Mouse (Mus musculus) intestine, embryonic 14.5 days (tissue): ENCODE results near the gene Gm17581. TPM values are rescaled to one million over a fixed set of nuclear protein-coding genes. Genes with fewer than 3 reads are reported as not detected.
"Not testable (repeated sequence)": the region's sequence is repeated elsewhere in the genome, so short reads cannot be mapped to it uniquely, and the experiment has no call there.

ENCODE experiments used
- ATAC-seq: fragments of 200-750 bp; cut with Nextera tagmentation; replicated peaks from 2 replicates; pipeline ENCODE4 v1.8.0; 2017; ENCODE audit warnings: low read depth, moderate number of reproducible peaks, moderate TSS enrichment, moderate library complexity; ENCODE audit not compliant: low FRiP score, low TSS enrichment
- DNase-seq: peaks from one replicate; pipeline ENCODE4 v3.0.0-alpha.2; 2018; ENCODE audit warnings: low spot score
- H3K27ac ChIP-seq: fragments of 300-500 bp; sonication (generic); 2 replicates; pipeline ENCODE4 v1.5.1; 2014; ENCODE audit warnings: low read depth, mild to moderate bottlenecking, control low read depth
- H3K27me3 ChIP-seq: fragments of 300-500 bp; sonication (generic); replicated peaks from 2 replicates; pipeline ENCODE4 v1.6.1; 2014; ENCODE audit warnings: low read length, control low read depth; ENCODE audit not compliant: control insufficient read depth, insufficient read depth
- H3K36me3 ChIP-seq: fragments of 300-500 bp; sonication (generic); 2 replicates; pipeline ENCODE4 v1.6.1; 2014; ENCODE audit warnings: low read length, control low read depth; ENCODE audit not compliant: control insufficient read depth, insufficient read depth
- H3K4me1 ChIP-seq: fragments of 300-500 bp; sonication (generic); replicated peaks from 2 replicates; pipeline ENCODE4 v1.6.1; 2014; ENCODE audit warnings: low read length, control low read depth, mixed read lengths; ENCODE audit not compliant: control insufficient read depth, insufficient read depth
- H3K4me2 ChIP-seq: fragments of 300-500 bp; sonication (generic); 2 replicates; pipeline ENCODE4 v1.6.1; 2014; ENCODE audit warnings: low read length
- H3K4me3 ChIP-seq: fragments of 300-500 bp; sonication (generic); 2 replicates; pipeline ENCODE4 v1.5.1; 2014; ENCODE audit warnings: low read depth, low read length, control low read depth, mixed read lengths
- H3K9ac ChIP-seq: fragments of 300-500 bp; sonication (generic); 2 replicates; pipeline ENCODE4 v1.6.1; 2014; ENCODE audit warnings: mild to moderate bottlenecking, low read length
- H3K9me3 ChIP-seq: fragments of 300-500 bp; sonication (generic); 2 replicates; pipeline ENCODE4 v1.6.1; 2016; ENCODE audit warnings: low read length, control low read depth; ENCODE audit not compliant: control insufficient read depth
- WGBS: fragments of 180-500 bp; shearing (Covaris S2); extraction: QIAGEN DNeasy Blood & Tissue Kit; methylation state at CpG from one replicate; pipeline ENCODE4 v1.1.7; 2014; 5-methylcytosine and 5-hydroxymethylcytosine counted together
- polyA plus RNA-seq: library from polyadenylated mRNA; unstranded; fragments of >200 nt; fragmentation: Nextera tagmentation; extraction: Ambion mirVana; gene quantifications from 2 replicates; pipeline ENCODE4 v1.2.1, GENCODE M21; 2014

Gm17581 gene
- not detected in 2 replicates for polyA plus RNA-seq

GRCm38 (mm10) chr2:155735766-155736165, at the start of gene Gm17581:
Gm17581 (minus strand) TSS chr2:155735866.
- not testable (repeated sequence) for H3K27me3 ChIP-seq, H3K4me3 ChIP-seq, H3K4me1 ChIP-seq, ATAC-seq, H3K9ac ChIP-seq, H3K36me3 ChIP-seq, DNase-seq, H3K9me3 ChIP-seq, H3K4me2 ChIP-seq, H3K27ac ChIP-seq
- 83% methylated on average over 5 of the region's 5 CpGs for WGBS

- ATAC-seq = no peak
- H3K9me3 ChIP-seq = no peaks in the 10 kb centered on the region
- 74% methylated on average over 6 of the region's 6 CpGs for WGBS
- no peak for DNase-seq
- no peaks in the 10 kb centered on the region for H3K36me3 ChIP-seq
- no peak overlapping the region for H3K4me3 ChIP-seq
- H3K27ac ChIP-seq = no peak overlapping the region
- H3K9ac ChIP-seq = no peak overlapping the region
- H3K4me2 ChIP-seq = no peak overlapping the region
- H3K27me3 ChIP-seq = 0 out of 2 replicates have a peak, but pooled peaks cover 2% of the 10 kb centered on the region
- no peaks in the 10 kb centered on the region for H3K4me1 ChIP-seq
Observed at GRCm38 (mm10) chr2:155784534-155784933, 48.9 kb upstream of the Gm17581 start.

- H3K4me2 ChIP-seq = no peak overlapping the region
- 83% methylated on average over 3 of the region's 3 CpGs for WGBS
- H3K9me3 ChIP-seq = no peaks in the 10 kb centered on the region
- H3K27me3 ChIP-seq = peaks cover 31% of the 10 kb centered on the region
- H3K27ac ChIP-seq = no peak overlapping the region
- H3K4me1 ChIP-seq = peaks cover 8% of the 10 kb centered on the region; the same call in 1 of the 2 replicates
- no peaks in the 10 kb centered on the region for H3K36me3 ChIP-seq
- DNase-seq (no peak), ATAC-seq (no peak)
- no peak overlapping the region for H3K4me3 ChIP-seq
- no peak overlapping the region for H3K9ac ChIP-seq
Observed at GRCm38 (mm10) chr2:155779506-155779905, 43.8 kb upstream of the Gm17581 start.

- Histone ChIP-seq H3K9me3 (no peaks in the 10 kb centered on the region), H3K4me1 (peaks cover 8% of the 10 kb centered on the region; the same call in 1 of the 2 replicates), H3K4me3 (no peak overlapping the region), H3K36me3 (no peaks in the 10 kb centered on the region), H3K9ac (no peak overlapping the region), H3K27me3 (peaks cover 35% of the 10 kb centered on the region), H3K27ac (no peak overlapping the region), H3K4me2 (no peak overlapping the region)
- ATAC-seq (no peak), DNase-seq (no peak)
- WGBS = 43% methylated on average over 7 of the region's 7 CpGs
Observed at GRCm38 (mm10) chr2:155779066-155779465, 43.4 kb upstream of the Gm17581 start.

GRCm38 (mm10) chr2:155778004-155778403, 42.3 kb upstream of the Gm17581 start:
- Histone ChIP-seq H3K27me3 (peaks cover 44% of the 10 kb centered on the region), H3K4me1 (peaks cover 8% of the 10 kb centered on the region; the same call in 1 of the 2 replicates), H3K36me3 (no peaks in the 10 kb centered on the region), H3K4me3 (no peak overlapping the region), H3K9me3 (no peaks in the 10 kb centered on the region), H3K4me2 (no peak overlapping the region), H3K27ac (no peak overlapping the region), H3K9ac (no peak overlapping the region)
- DNase-seq (no peak), ATAC-seq (no peak)
- 68% methylated on average over 6 of the region's 6 CpGs for WGBS

GRCm38 (mm10) chr2:155777688-155777985, 42.0 kb upstream of the Gm17581 start:
- H3K4me3 ChIP-seq = no peak overlapping the region
- peaks cover 8% of the 10 kb centered on the region; the same call in 1 of the 2 replicates for H3K4me1 ChIP-seq
- H3K9ac ChIP-seq = no peak overlapping the region
- H3K27me3 ChIP-seq = peaks cover 48% of the 10 kb centered on the region
- WGBS = 82% methylated on average over 4 of the region's 4 CpGs
- no peak for ATAC-seq
- no peak for DNase-seq
- no peaks in the 10 kb centered on the region for H3K9me3 ChIP-seq
- H3K27ac ChIP-seq = no peak overlapping the region
- H3K4me2 ChIP-seq = no peak overlapping the region
- no peaks in the 10 kb centered on the region for H3K36me3 ChIP-seq

GRCm38 (mm10) chr2:155776824-155777687, 41.4 kb upstream of the Gm17581 start:
- Histone ChIP-seq H3K27ac (no peak overlapping the region), H3K4me3 (no peak overlapping the region), H3K27me3 (peaks cover 53% of the 10 kb centered on the region), H3K36me3 (no peaks in the 10 kb centered on the region), H3K9ac (no peak overlapping the region), H3K4me2 (no peak overlapping the region), H3K9me3 (no peaks in the 10 kb centered on the region), H3K4me1 (peaks cover 8% of the 10 kb centered on the region; the same call in 1 of the 2 replicates)
- no peak for DNase-seq
- WGBS = 61% methylated on average over 10 of the region's 10 CpGs
- ATAC-seq = no peak

GRCm38 (mm10) chr2:155775685-155776263, 40.1 kb upstream of the Gm17581 start:
- ATAC-seq (peak; percentile 80), DNase-seq (peak; percentile 89)
- Histone ChIP-seq H3K4me3 (peak overlapping the region; percentile 50), H3K27ac (no peak overlapping the region), H3K27me3 (peaks cover 60% of the 10 kb centered on the region), H3K4me1 (peaks cover 8% of the 10 kb centered on the region; the same call in 1 of the 2 replicates), H3K4me2 (peak overlapping the region; percentile 80), H3K9me3 (no peaks in the 10 kb centered on the region), H3K36me3 (no peaks in the 10 kb centered on the region), H3K9ac (no peak overlapping the region)
- WGBS = 2% methylated on average over 40 of the region's 44 CpGs
